Mouse (Mus musculus) forebrain, embryonic 10.5 days (tissue): ENCODE measurements around the gene Ndufa7. TPM values are rescaled to one million over a fixed set of nuclear protein-coding genes. Genes with fewer than 3 reads are reported as not detected.
A peak's percentile ranks its signal among the peaks of the same experiment; 100 is the strongest.

Experiments
- DNase-seq: peaks from one replicate; pipeline ENCODE4 v3.0.0-alpha.2; 2017; ENCODE audit warnings: low spot score; ENCODE audit errors: extremely low spot score
- H3K27ac ChIP-seq: fragments of 300-500 bp; sonication (generic); 2 replicates; pipeline ENCODE4 v1.5.1; 2016; ENCODE audit warnings: mild to moderate bottlenecking
- H3K27me3 ChIP-seq: fragments of 300-500 bp; sonication (generic); 2 replicates; pipeline ENCODE4 v1.6.1; 2016; ENCODE audit warnings: mild to moderate bottlenecking; ENCODE audit not compliant: poor library complexity, severe bottlenecking
- H3K36me3 ChIP-seq: fragments of 300-500 bp; sonication (generic); replicated peaks from 2 replicates; pipeline ENCODE4 v1.6.1; 2016; ENCODE audit warnings: mild to moderate bottlenecking, moderate library complexity
- H3K4me1 ChIP-seq: fragments of 300-500 bp; sonication (generic); 2 replicates; pipeline ENCODE4 v1.6.1; 2016
- H3K4me3 ChIP-seq: fragments of 300-500 bp; sonication (generic); 2 replicates; pipeline ENCODE4 v1.5.1; 2016; ENCODE audit warnings: mild to moderate bottlenecking, moderate library complexity
- H3K9me3 ChIP-seq: fragments of 300-500 bp; sonication (generic); 2 replicates; pipeline ENCODE4 v1.6.1; 2016; ENCODE audit warnings: mild to moderate bottlenecking, moderate library complexity
- WGBS: fragments of 180-500 bp; shearing (Covaris S2); methylation state at CpG from one replicate; pipeline ENCODE4 v1.1.7; 2016; 5-methylcytosine and 5-hydroxymethylcytosine counted together
- polyA plus RNA-seq: library from polyadenylated mRNA; unstranded; fragments of >200 nt; fragmentation: Nextera tagmentation; extraction: Ambion mirVana; gene quantifications from 2 replicates; pipeline ENCODE4 v1.2.1, GENCODE M21; 2016

Gene Ndufa7
- 439 and 441 TPM in 2 replicates for polyA plus RNA-seq

GRCm38 (mm10) chr17:33824084-33824996 lies at the start of gene Ndufa7, which contains the start of gene Rps28:
Gene Ndufa7 (plus strand): TSS chr17:33824572.
Gene Rps28 (minus strand): TSS chr17:33824562.
- Histone ChIP-seq H3K36me3 (peaks cover 72% of the 10 kb centered on the region), H3K9me3 (no peaks in the 10 kb centered on the region), H3K27me3 (no peaks in the 10 kb centered on the region), H3K4me3 (peak within 1 kb of the TSS; percentile 84), H3K27ac (peak within 1 kb of the TSS; percentile 93), H3K4me1 (peaks cover 37% of the 10 kb centered on the region)
- peak; percentile 98 for DNase-seq
- under 1% methylated on average over 51 of the region's 51 CpGs for WGBS

- H3K4me3 ChIP-seq = no peak overlapping the region
- WGBS = 94% methylated on average over 8 of the region's 8 CpGs
- H3K27ac ChIP-seq = no peak overlapping the region
- H3K36me3 ChIP-seq = peaks cover 44% of the 10 kb centered on the region
- H3K27me3 ChIP-seq = no peaks in the 10 kb centered on the region
- peaks cover 14% of the 10 kb centered on the region for H3K4me1 ChIP-seq
- DNase-seq = no peak
- H3K9me3 ChIP-seq = no peaks in the 10 kb centered on the region
These were observed 49.7 kb upstream of the Ndufa7 start for GRCm38 (mm10) chr17:33774573-33775155.

- 0 out of 2 replicates have a peak, but pooled peaks cover 1% of the 10 kb centered on the region for H3K27me3 ChIP-seq
- H3K9me3 ChIP-seq = no peaks in the 10 kb centered on the region
- no peak overlapping the region for H3K27ac ChIP-seq
- no peak for DNase-seq
- peaks cover 20% of the 10 kb centered on the region for H3K4me1 ChIP-seq
- H3K4me3 ChIP-seq = no peak overlapping the region
- peaks cover 44% of the 10 kb centered on the region for H3K36me3 ChIP-seq
- WGBS = 95% methylated on average over 4 of the region's 4 CpGs
These were observed 49.1 kb upstream of the Ndufa7 start for GRCm38 (mm10) chr17:33775287-33775686.

- no peaks in the 10 kb centered on the region for H3K9me3 ChIP-seq
- peaks cover 44% of the 10 kb centered on the region for H3K36me3 ChIP-seq
- H3K4me1 ChIP-seq = peaks cover 45% of the 10 kb centered on the region
- WGBS = 52% methylated on average over 9 of the region's 9 CpGs
- H3K27ac ChIP-seq = peak overlapping the region; percentile 87
- H3K27me3 ChIP-seq = peaks cover 18% of the 10 kb centered on the region
- peak overlapping the region; percentile 62 for H3K4me3 ChIP-seq
- DNase-seq = peak; percentile 67
These were observed 45.0 kb upstream of the Ndufa7 start for GRCm38 (mm10) chr17:33779271-33779966.

GRCm38 (mm10) chr17:33779967-33780295 lies 44.4 kb upstream of the Ndufa7 start:
- H3K4me3 ChIP-seq = peak overlapping the region; percentile 62
- no peak for DNase-seq
- peak overlapping the region; percentile 87; the same call in 1 of the 2 replicates for H3K27ac ChIP-seq

GRCm38 (mm10) chr17:33780431-33780830 lies 43.9 kb upstream of the Ndufa7 start:
- Histone ChIP-seq H3K27ac (peak overlapping the region; percentile 87), H3K36me3 (peaks cover 35% of the 10 kb centered on the region), H3K4me3 (peak overlapping the region; percentile 62), H3K9me3 (no peaks in the 10 kb centered on the region), H3K4me1 (peaks cover 48% of the 10 kb centered on the region), H3K27me3 (peaks cover 18% of the 10 kb centered on the region)
- no peak for DNase-seq
- WGBS = 91% methylated on average over 5 of the region's 5 CpGs

More at GRCm38 (mm10) chr17:33779967-33780295, 44.4 kb upstream of the Ndufa7 start:
- Histone ChIP-seq H3K4me1 (peaks cover 45% of the 10 kb centered on the region), H3K9me3 (no peaks in the 10 kb centered on the region), H3K27me3 (peaks cover 18% of the 10 kb centered on the region), H3K36me3 (peaks cover 40% of the 10 kb centered on the region)
- 93% methylated on average over 5 of the region's 5 CpGs for WGBS

GRCm38 (mm10) chr17:33781124-33781977 lies 43.0 kb upstream of the Ndufa7 start, which contains the start of gene Angptl4:
Gene Angptl4 (minus strand): TSS chr17:33781830.
- H3K9me3 ChIP-seq = no peaks in the 10 kb centered on the region
- 1% methylated on average over 50 of the region's 50 CpGs for WGBS
- peaks cover 56% of the 10 kb centered on the region for H3K4me1 ChIP-seq
- H3K27ac ChIP-seq = peak within 1 kb of the TSS; percentile 87
- peak; percentile 67 for DNase-seq
- H3K4me3 ChIP-seq = peak within 1 kb of the TSS; percentile 62
- peaks cover 18% of the 10 kb centered on the region for H3K27me3 ChIP-seq
- H3K36me3 ChIP-seq = peaks cover 26% of the 10 kb centered on the region

GRCm38 (mm10) chr17:33782067-33782466 lies 42.3 kb upstream of the Ndufa7 start:
- H3K27ac ChIP-seq = peak overlapping the region; percentile 87
- peaks cover 18% of the 10 kb centered on the region for H3K36me3 ChIP-seq
- DNase-seq = no peak
- H3K27me3 ChIP-seq = peaks cover 18% of the 10 kb centered on the region
- H3K4me1 ChIP-seq = peaks cover 56% of the 10 kb centered on the region
- H3K4me3 ChIP-seq = peak overlapping the region; percentile 62
- H3K9me3 ChIP-seq = no peaks in the 10 kb centered on the region
- 34% methylated on average over 4 of the region's 4 CpGs for WGBS

GRCm38 (mm10) chr17:33783408-33783807 lies 41.0 kb upstream of the Ndufa7 start:
- H3K4me3 ChIP-seq = no peak overlapping the region
- H3K36me3 ChIP-seq = peaks cover 5% of the 10 kb centered on the region; the same call in 1 of the 2 replicates
- peaks cover 55% of the 10 kb centered on the region for H3K4me1 ChIP-seq
- H3K27me3 ChIP-seq = peaks cover 18% of the 10 kb centered on the region
- H3K9me3 ChIP-seq = no peaks in the 10 kb centered on the region
- no peak overlapping the region for H3K27ac ChIP-seq
- DNase-seq = no peak

- Histone ChIP-seq H3K27ac (no peak overlapping the region), H3K9me3 (no peaks in the 10 kb centered on the region), H3K36me3 (no peaks in the 10 kb centered on the region), H3K4me3 (no peak overlapping the region), H3K4me1 (peaks cover 39% of the 10 kb centered on the region), H3K27me3 (peaks cover 18% of the 10 kb centered on the region)
- no peak for DNase-seq
- WGBS = 88% methylated on average over 2 of the region's 2 CpGs
These were observed 39.4 kb upstream of the Ndufa7 start for GRCm38 (mm10) chr17:33784939-33785338.

GRCm38 (mm10) chr17:33786375-33786774 lies 38.0 kb upstream of the Ndufa7 start:
- H3K9me3 ChIP-seq = no peaks in the 10 kb centered on the region
- 0 out of 2 replicates have a peak overlapping the region, but pooled peaks have one; percentile 51 for H3K27ac ChIP-seq
- H3K4me1 ChIP-seq = peaks cover 25% of the 10 kb centered on the region
- no peaks in the 10 kb centered on the region for H3K36me3 ChIP-seq
- H3K4me3 ChIP-seq = no peak overlapping the region
- H3K27me3 ChIP-seq = peaks cover 11% of the 10 kb centered on the region
- 84% methylated on average over 18 of the region's 18 CpGs for WGBS
- no peak for DNase-seq

GRCm38 (mm10) chr17:33788732-33789131 lies 35.6 kb upstream of the Ndufa7 start:
- Histone ChIP-seq H3K4me1 (peaks cover 11% of the 10 kb centered on the region), H3K27ac (no peak overlapping the region), H3K9me3 (no peaks in the 10 kb centered on the region), H3K27me3 (no peaks in the 10 kb centered on the region), H3K4me3 (no peak overlapping the region), H3K36me3 (no peaks in the 10 kb centered on the region)
- DNase-seq = no peak
- WGBS = 85% methylated on average over 4 of the region's 4 CpGs
